Mouse (Mus musculus) spleen, postnatal 0 days (tissue): ENCODE results near the gene Olfr666. TPM values are rescaled to one million over a fixed set of nuclear protein-coding genes. Genes with fewer than 3 reads are reported as not detected.

Experiments used
- polyA plus RNA-seq: library from polyadenylated mRNA; unstranded; fragments of >200 nt; fragmentation: Nextera tagmentation; extraction: Ambion mirVana; gene quantifications from 2 replicates; pipeline ENCODE4 v1.2.1, GENCODE M21; 2015

The Olfr666 gene
- polyA plus RNA-seq: not detected in 2 replicates

DNA sequence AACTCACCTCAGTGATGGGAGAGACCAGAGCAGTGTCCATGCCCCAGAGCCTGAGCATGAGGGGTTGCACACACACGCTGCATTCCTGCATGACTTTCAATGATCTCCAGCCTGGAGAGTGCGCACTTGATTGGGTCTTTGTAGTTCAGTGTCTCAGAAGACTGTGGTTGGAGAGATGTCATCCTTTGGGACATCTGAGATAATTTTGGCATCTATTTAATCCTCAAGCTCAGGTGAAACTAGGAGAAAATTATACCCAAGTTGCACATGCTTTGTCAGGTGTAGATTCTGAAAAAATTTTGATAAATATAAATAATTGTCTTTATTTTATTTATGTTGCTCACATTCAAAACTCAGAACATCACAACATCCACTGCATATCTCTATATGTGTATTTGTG is at the start of gene Olfr666:
Olfr666 (minus strand) TSS at position 101 of the 400 bp plus-strand sequence.

DNA sequence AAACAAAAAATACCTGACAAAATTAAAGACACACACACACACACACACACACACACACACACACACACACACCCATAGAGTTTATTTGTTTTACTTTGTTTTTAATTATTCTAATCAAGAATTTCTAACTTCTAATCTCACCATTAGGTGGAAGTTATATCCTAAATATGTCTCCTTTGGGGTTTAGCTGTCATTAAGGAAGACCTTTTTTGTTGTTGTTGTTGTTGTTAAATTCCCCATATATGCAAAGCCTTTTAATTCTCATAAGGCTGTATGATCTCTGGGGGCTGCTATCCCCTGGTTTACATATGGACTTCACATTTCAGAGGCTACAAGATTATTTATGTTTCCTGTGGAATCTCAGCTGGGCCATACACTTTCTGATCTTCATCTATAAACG is 38.2 kb upstream of the Olfr666 start, which contains the start of gene Olfr669:
Olfr669 (plus strand) TSS at position 301 of the 400 bp plus-strand sequence.

DNA sequence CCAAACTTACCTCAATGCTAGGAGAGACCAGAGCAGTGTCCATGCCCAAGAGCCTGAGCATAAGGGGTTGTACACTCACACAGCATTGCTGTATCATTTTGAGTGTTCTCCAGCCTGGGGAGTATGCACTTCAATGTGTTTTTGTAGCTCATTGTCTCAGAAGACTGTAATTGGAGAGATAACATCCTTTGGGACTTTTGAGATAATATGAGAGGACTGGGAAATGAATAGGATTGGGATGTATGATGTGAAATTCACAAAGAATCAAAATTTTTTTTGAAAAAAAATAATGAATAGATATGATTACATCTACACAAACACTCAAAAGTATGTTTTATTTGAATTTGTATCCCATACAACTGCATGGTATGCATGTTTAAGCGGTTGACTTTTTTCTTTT is 32.2 kb upstream of the Olfr666 start, which contains the start of gene Olfr668:
Olfr668 (minus strand) TSS at position 101 of the 400 bp plus-strand sequence.

DNA sequence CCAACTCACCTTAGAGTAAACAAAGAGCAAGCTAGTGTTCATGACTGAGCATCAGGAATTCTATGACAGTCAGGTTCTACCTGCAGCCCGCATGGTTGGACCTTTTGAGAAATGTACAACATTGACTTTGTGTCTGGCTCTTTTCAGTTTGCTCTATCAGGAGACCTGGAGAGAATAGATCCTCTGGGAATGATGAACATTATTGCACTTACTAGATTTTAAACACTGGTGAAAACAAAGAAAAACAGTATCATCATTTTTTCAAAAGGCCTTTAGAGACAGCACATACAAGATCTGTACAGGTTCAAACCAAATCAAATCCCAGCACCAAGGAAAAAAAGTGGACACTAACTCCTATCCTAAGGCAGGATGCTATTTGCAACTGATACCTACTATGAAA is 25.6 kb upstream of the Olfr666 start, which contains the start of gene Olfr667:
Olfr667 (minus strand) TSS at position 101 of the 400 bp plus-strand sequence.

DNA sequence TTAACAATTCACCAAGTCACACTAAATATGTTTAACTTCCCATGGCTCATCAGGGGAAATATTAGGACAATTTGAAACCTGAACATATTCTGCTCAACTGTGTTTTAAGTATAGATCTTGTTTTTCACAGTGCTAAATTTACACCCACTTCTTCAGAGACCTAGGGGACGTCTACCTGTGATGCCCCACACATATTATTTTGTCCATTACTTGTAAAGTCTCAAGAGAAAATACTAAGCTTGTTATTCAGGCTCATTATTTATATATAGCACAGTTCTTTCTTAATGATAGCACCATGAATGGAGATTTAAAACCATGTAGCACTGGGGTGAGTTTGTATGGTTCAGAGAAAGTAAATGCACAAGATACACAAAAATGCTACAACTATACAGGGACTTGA is 18.0 kb downstream of the Olfr666 start, which contains the start of gene Olfr665:
Olfr665 (plus strand) TSS at position 301 of the 400 bp plus-strand sequence.

DNA sequence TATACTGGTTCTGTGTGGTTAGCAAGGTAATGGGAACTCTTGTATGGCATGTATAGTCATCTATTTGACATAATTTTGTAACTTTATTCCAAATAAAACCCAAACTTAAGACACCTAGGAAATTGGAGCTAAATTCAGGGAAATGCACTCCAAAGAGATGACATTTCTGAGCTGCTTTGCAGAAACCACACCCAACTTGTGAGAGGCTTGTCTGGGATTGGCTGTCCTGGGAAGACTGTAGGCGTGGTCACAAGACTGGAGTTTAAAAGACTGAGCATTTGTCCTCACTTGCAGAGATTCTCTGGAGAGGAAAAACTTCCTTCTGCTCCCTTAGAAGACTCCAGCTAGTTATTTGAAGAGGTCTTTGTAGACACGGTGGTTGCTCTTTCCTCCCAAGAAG is 39.0 kb downstream of the Olfr666 start, which contains the start of gene Usp17la:
Usp17la (plus strand) TSS at position 301 of the 400 bp plus-strand sequence.

DNA sequence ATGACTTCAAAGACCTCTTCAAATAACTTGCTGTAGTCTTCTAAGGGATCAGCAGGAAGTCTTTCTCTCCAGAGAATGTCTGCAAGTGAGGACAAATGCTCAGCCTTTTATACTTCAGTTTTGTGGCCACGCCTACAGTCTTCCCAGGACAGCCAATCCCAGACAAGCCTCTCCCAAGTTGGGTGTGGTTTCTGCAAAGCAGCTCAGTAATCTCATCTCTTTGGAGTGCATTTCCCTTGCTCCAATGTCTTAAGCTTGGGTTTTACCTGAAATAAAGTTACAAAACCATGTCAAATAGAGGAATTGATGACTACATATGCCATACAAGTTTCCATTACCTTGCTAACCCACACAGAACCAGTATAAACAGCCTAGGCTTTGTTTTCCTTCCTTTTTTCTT is 53.2 kb downstream of the Olfr666 start, which contains the start of gene Usp17lb:
Usp17lb (minus strand) TSS at position 101 of the 400 bp plus-strand sequence.

Other genes with a start within 250 kb of the Olfr666 start
- not detected in 2 replicates for gene Olfr658, start 248.6 kb downstream of the Olfr666 start, polyA plus RNA-seq
- gene Olfr659, start 229.2 kb downstream of the Olfr666 start, polyA plus RNA-seq: not detected in 2 replicates
- not detected in 2 replicates for gene Olfr661, start 209.5 kb downstream of the Olfr666 start, polyA plus RNA-seq
- gene Usp17le, start 118.5 kb downstream of the Olfr666 start, polyA plus RNA-seq: not detected in 2 replicates
- not detected in 2 replicates for gene Usp17lb, start 53.3 kb downstream of the Olfr666 start, polyA plus RNA-seq
- gene Usp17la, start 38.9 kb downstream of the Olfr666 start, polyA plus RNA-seq: not detected in 2 replicates
- not detected in 2 replicates for gene Olfr665, start 17.9 kb downstream of the Olfr666 start, polyA plus RNA-seq
- not detected in 2 replicates for gene Olfr667, start 25.5 kb upstream of the Olfr666 start, polyA plus RNA-seq
- gene Olfr668, start 32.1 kb upstream of the Olfr666 start, polyA plus RNA-seq: not detected in 2 replicates
- not detected in 2 replicates for gene Olfr669, start 38.3 kb upstream of the Olfr666 start, polyA plus RNA-seq
- gene Olfr670, start 66.7 kb upstream of the Olfr666 start, polyA plus RNA-seq: not detected in 2 replicates
- not detected in 2 replicates for gene Olfr671, start 83.2 kb upstream of the Olfr666 start, polyA plus RNA-seq
- not detected in 2 replicates for gene Olfr672, start 106.1 kb upstream of the Olfr666 start, polyA plus RNA-seq
- gene Olfr675, start 132.5 kb upstream of the Olfr666 start, polyA plus RNA-seq: not detected in 2 replicates
- not detected in 2 replicates for gene Olfr676, start 136.7 kb upstream of the Olfr666 start, polyA plus RNA-seq
- not detected in 2 replicates for gene Olfr677, start 155.4 kb upstream of the Olfr666 start, polyA plus RNA-seq
- gene Olfr678, start 168.5 kb upstream of the Olfr666 start, polyA plus RNA-seq: not detected in 2 replicates
- not detected in 2 replicates for gene Olfr679, start 185.3 kb upstream of the Olfr666 start, polyA plus RNA-seq
- not detected in 2 replicates for gene Olfr680-ps1, start 196.9 kb upstream of the Olfr666 start, polyA plus RNA-seq
- gene Olfr681, start 220.9 kb upstream of the Olfr666 start, polyA plus RNA-seq: not detected in 2 replicates